ENCODE assay signal across 9 mouse cellular contexts in genomic region chr10:39572672-39573051, GRCm38 (mm10). TPM values are rescaled to one million over a fixed set of nuclear protein-coding genes. Genes with fewer than 3 reads are reported as not detected.
DNase-seq lines count a peak whose midpoint lies in the region; ATAC-seq and TF ChIP-seq lines count a peak whose summit lies in the region.
"Had no signal": no experiment of that assay in that cellular context is flagged by ENCODE, and none has a peak within 500 bp of the region (broad histone marks: within the 10 kb centered on the region; RNA-seq: fewer than 3 reads in every experiment).

No protein-coding gene starts in this region.

- TF ChIP-seq POLR2A in CH12.LX (IDR thresholded peaks at IDR 0.05; ENCODE audit: low read depth, low read length) = no peak

- no peaks in the 10 kb centered on the region for H3K79me2 ChIP-seq in CH12.LX (replicated peaks; ENCODE audit: control insufficient read depth, extremely low read depth, insufficient read depth, poor library complexity, severe bottlenecking)

- H3K27me3 ChIP-seq in CH12.LX (replicated peaks) = no peaks in the 10 kb centered on the region
- H3K27me3 ChIP-seq in forebrain, embryonic 16.5 days (replicated peaks; ENCODE audit: control insufficient read depth, insufficient read depth, low read length) = no peaks in the 10 kb centered on the region
- no peaks in the 10 kb centered on the region for H3K27me3 ChIP-seq in stomach, embryonic 16.5 days (ENCODE audit: control insufficient read depth, insufficient read depth, low read length)

- H3K9ac ChIP-seq in CH12.LX (ENCODE audit: insufficient read depth, low read depth) = no peak overlapping the region
- no peak overlapping the region for H3K9ac ChIP-seq in forebrain, embryonic 16.5 days (replicated peaks; ENCODE audit: low read depth, low read length)
- no peak overlapping the region for H3K9ac ChIP-seq in stomach, embryonic 16.5 days (ENCODE audit: low read length)

- TF ChIP-seq CTCF in gastrocnemius, adult 2 months (IDR thresholded peaks at IDR 0.05) = no peak
- no peak for TF ChIP-seq CTCF in CH12.LX (conservative IDR thresholded peaks at IDR 0.05 in 1 of 2, IDR thresholded peaks at IDR 0.05 in 1 of 2; ENCODE audit: low read depth in 2 of 2, low read length in 2 of 2)

- in situ Hi-C loops in CH12.LX (cut with MboI; ENCODE audit: low pct_ligation_motif_present, low pct_unique_long_range_greater_than_20kb, low sequenced_read_pairs) = no loop called here

- H3K9me3 ChIP-seq in CH12.LX (replicated peaks; ENCODE audit: low read length) = no peaks in the 10 kb centered on the region
- H3K9me3 ChIP-seq in forebrain, embryonic 16.5 days (ENCODE audit: control insufficient read depth, low read length) = no peaks in the 10 kb centered on the region
- no peaks in the 10 kb centered on the region for H3K9me3 ChIP-seq in stomach, embryonic 16.5 days (replicated peaks; ENCODE audit: control insufficient read depth, low read length)
- H3K9me3 ChIP-seq: G1E had no signal

- TF ChIP-seq EP300 in CH12.LX (IDR thresholded peaks at IDR 0.05; ENCODE audit: low read length) = no peak

- ATAC-seq in forebrain, embryonic 16.5 days = peak; percentile 14
- peak; percentile 41; the same call in 1 of the 2 replicates for ATAC-seq in stomach, embryonic 16.5 days (ENCODE audit: insufficient read depth, low FRiP score)

- dilution Hi-C loops in CH12.LX (cut with MboI; ENCODE audit: extremely low pct_ligation_motif_present, extremely low pct_unique_long_range_greater_than_20kb, low sequenced_read_pairs) = no loop called here

- DNase-seq in gastrocnemius, adult 2 months = peak; percentile 55
- DNase-seq in gastrocnemius, postnatal 10 days = no peak
- DNase-seq in CH12.LX (ENCODE audit: extremely low read depth) = peak; percentile 23
- DNase-seq in left cerebral cortex, postnatal 36 days (ENCODE audit: low spot score in 2 of 2) = peak; percentile 61 to 69
- DNase-seq in spleen, postnatal 4 days (ENCODE audit: low spot score in 2 of 2) = no peak
- no peak for DNase-seq in liver

- 49% methylated on average over 6 of the region's 6 CpGs for WGBS in forebrain, embryonic 16.5 days
- 28% methylated on average over 6 of the region's 6 CpGs for WGBS in stomach, embryonic 16.5 days

- intact Hi-C loops in gastrocnemius, adult 2 months (cut with DNase I) = no loop called here
- intact Hi-C loops in left cerebral cortex, postnatal 36 days (cut with DNase I) = no loop called here

- H3K4me2 ChIP-seq in CH12.LX (ENCODE audit: insufficient read depth, low read depth, poor library complexity, severe bottlenecking) = no peak overlapping the region
- no peak overlapping the region for H3K4me2 ChIP-seq in forebrain, embryonic 16.5 days (ENCODE audit: low read length)
- H3K4me2 ChIP-seq in stomach, embryonic 16.5 days (ENCODE audit: low read depth, low read length) = no peak overlapping the region

- H3K4me1 ChIP-seq in CH12.LX (ENCODE audit: control insufficient read depth in 1 of 2, insufficient read depth in 2 of 2) = peaks cover 7 to 13% of the 10 kb centered on the region in 2 experiments; a peak in 3 of 4 replicates
- H3K4me1 ChIP-seq in forebrain, embryonic 16.5 days (replicated peaks; ENCODE audit: control insufficient read depth, insufficient read depth, low read length) = peaks cover 36% of the 10 kb centered on the region
- peaks cover 26% of the 10 kb centered on the region for H3K4me1 ChIP-seq in stomach, embryonic 16.5 days (ENCODE audit: control insufficient read depth, insufficient read depth, low read length)

- no peak for TF ChIP-seq RAD21 in CH12.LX (IDR thresholded peaks at IDR 0.05; ENCODE audit: low read depth, low read length)

- no peak overlapping the region for H3K4me3 ChIP-seq in gastrocnemius, adult 2 months
- no peak overlapping the region for H3K4me3 ChIP-seq in CH12.LX (replicated peaks in 1 of 3; ENCODE audit: low read depth in 2 of 3, low read length in 2 of 3, poor library complexity in 1 of 3)
- H3K4me3 ChIP-seq in forebrain, embryonic 16.5 days (replicated peaks; ENCODE audit: low read length) = no peak overlapping the region
- H3K4me3 ChIP-seq in stomach, embryonic 16.5 days (replicated peaks; ENCODE audit: low read length) = no peak overlapping the region

- no peak overlapping the region for H3K27ac ChIP-seq in gastrocnemius, adult 2 months
- no peak overlapping the region for H3K27ac ChIP-seq in CH12.LX (ENCODE audit: insufficient read depth, low read depth)
- H3K27ac ChIP-seq in forebrain, embryonic 16.5 days (ENCODE audit: low read length) = peak overlapping the region; percentile 81
- peak overlapping the region; percentile 32; the same call in 1 of the 2 replicates for H3K27ac ChIP-seq in stomach, embryonic 16.5 days (ENCODE audit: low read length)

- no peaks in the 10 kb centered on the region for H3K36me3 ChIP-seq in CH12.LX (replicated peaks in 1 of 2; ENCODE audit: control insufficient read depth in 1 of 2, insufficient read depth in 1 of 2, low read length in 1 of 2)
- H3K36me3 ChIP-seq in forebrain, embryonic 16.5 days (ENCODE audit: control insufficient read depth, insufficient read depth) = no peaks in the 10 kb centered on the region
- no peaks in the 10 kb centered on the region for H3K36me3 ChIP-seq in stomach, embryonic 16.5 days (ENCODE audit: control insufficient read depth, insufficient read depth, low read length)

TF ChIP-seq in CH12.LX, 34 proteins besides CTCF, POLR2A, EP300 and RAD21:
- TF ChIP-seq ZNF384 (IDR thresholded peaks at IDR 0.05; ENCODE audit: low read depth, low read length) = no peak
- TF ChIP-seq ZC3H11A (IDR thresholded peaks at IDR 0.05; ENCODE audit: low read depth, low read length) = no peak
- TF ChIP-seq MAFK (IDR thresholded peaks at IDR 0.05; ENCODE audit: insufficient replicate concordance, low read length) = no peak
- no peak for TF ChIP-seq SMC3 (IDR thresholded peaks at IDR 0.05; ENCODE audit: low read depth, low read length)
- TF ChIP-seq MXI1 (IDR thresholded peaks at IDR 0.05; ENCODE audit: low read depth, low read length) = no peak
- TF ChIP-seq IRF4 (IDR thresholded peaks at IDR 0.05; ENCODE audit: low read depth, low read length) = no peak
- TF ChIP-seq GABPA (IDR thresholded peaks at IDR 0.05; ENCODE audit: insufficient replicate concordance, low read depth, low read length) = no peak
- no peak for TF ChIP-seq POLR2AphosphoS2 (IDR thresholded peaks at IDR 0.05; ENCODE audit: low read depth, low read length)
- no peak for TF ChIP-seq BHLHE40 (IDR thresholded peaks at IDR 0.05; ENCODE audit: low read depth, low read length)
- no peak for TF ChIP-seq MAX (IDR thresholded peaks at IDR 0.05; ENCODE audit: low read length)
- no peak for TF ChIP-seq PAX5 (IDR thresholded peaks at IDR 0.05; ENCODE audit: low read length)

RNA-seq across cellular contexts. Expression of gene Traf3ip2, which starts 40.1 kb away (rescaled TPM):
- total RNA-seq in gastrocnemius, adult 2 months (2021) = 1 to 10 TPM; 5.5 to 9.0 TPM
- 1 to 10 TPM; 5.9 to 6.0 TPM for total RNA-seq in gastrocnemius, postnatal 10 days (2021)
- total RNA-seq in CH12.LX (2012; rRNA removed) (15.6 and 18.9 TPM in 2 replicates), CH12.LX (2014; rRNA removed) (9.2 and 9.5 TPM in 2 replicates)
- 22.1 and 23.4 TPM in 2 replicates for polyA plus RNA-seq in CH12.LX (2012; ENCODE audit: insufficient read length, low read depth)
- polyA plus RNA-seq in forebrain, embryonic 16.5 days (2015; fragmentation: Nextera tagmentation; extraction: Ambion mirVana) = 6.3 and 6.9 TPM in 2 replicates
- 1 to 10 TPM in 1 of 2 experiments, under 1 TPM in 1; 0.77 to 1.4 TPM for total RNA-seq in left cerebral cortex, postnatal 36 days (2021)
- 32.1 and 33.1 TPM in 2 replicates for polyA plus RNA-seq in stomach, embryonic 16.5 days (2015; fragmentation: Nextera tagmentation; extraction: Ambion mirVana)

Comparison
In these comparisons a context has a peak if more than half of its experiments do, and no peak if none do; other contexts are left out.
1. DNase-seq: peak in gastrocnemius, adult 2 months (single experiment), CH12.LX (single experiment) and left cerebral cortex, postnatal 36 days (2 of 2); none in gastrocnemius, postnatal 10 days (single experiment), spleen, postnatal 4 days (0 of 2) and liver (single experiment).
2. H3K27ac ChIP-seq: peak in forebrain, embryonic 16.5 days (single experiment) and stomach, embryonic 16.5 days (single experiment); none in gastrocnemius, adult 2 months (single experiment) and CH12.LX (single experiment).